Mouse (Mus musculus): ENCODE measurements around the gene Itga10. TPM values are rescaled to one million over a fixed set of nuclear protein-coding genes. Genes with fewer than 3 reads are reported as not detected.

Itga10 gene
- polyA plus RNA-seq, 1 experiment from 2014 or later: 1.1 TPM

- Histone ChIP-seq H3K27me3 (ENCODE audit: control insufficient read depth, insufficient read depth, low read length) (no peaks in the 10 kb centered on the region), H3K4me2 (replicated peaks; ENCODE audit: low read depth, low read length) (peak overlapping the region; percentile 70), H3K9me3 (ENCODE audit: control insufficient read depth, low read length) (no peaks in the 10 kb centered on the region), H3K27ac (ENCODE audit: low read depth, low read length) (peak overlapping the region; percentile 81), H3K4me1 (ENCODE audit: control insufficient read depth, insufficient read depth, low read length) (peaks cover 23% of the 10 kb centered on the region), H3K36me3 (ENCODE audit: control insufficient read depth, insufficient read depth, low read length) (peaks cover 22% of the 10 kb centered on the region), H3K4me3 (ENCODE audit: low read length) (peak overlapping the region; percentile 78), H3K9ac (ENCODE audit: low read depth, low read length) (peak overlapping the region; percentile 87)
- ATAC-seq (ENCODE audit: low FRiP score, low TSS enrichment): peak; percentile 93
- under 1% methylated on average over 75 of the region's 85 CpGs for WGBS
Observed at GRCm38 (mm10) chr3:96696766-96697732, 51.7 kb downstream of the Itga10 start.

- Histone ChIP-seq H3K9me3 (ENCODE audit: control insufficient read depth, low read length) (no peaks in the 10 kb centered on the region), H3K27me3 (ENCODE audit: control insufficient read depth, insufficient read depth, low read length) (no peaks in the 10 kb centered on the region), H3K36me3 (ENCODE audit: control insufficient read depth, insufficient read depth, low read length) (peaks cover 39% of the 10 kb centered on the region), H3K4me1 (ENCODE audit: control insufficient read depth, insufficient read depth, low read length) (peaks cover 23% of the 10 kb centered on the region), H3K4me3 (ENCODE audit: low read length) (no peak overlapping the region), H3K27ac (ENCODE audit: low read depth, low read length) (no peak overlapping the region), H3K9ac (ENCODE audit: low read depth, low read length) (peak overlapping the region; percentile 24; the same call in 1 of the 2 replicates), H3K4me2 (replicated peaks; ENCODE audit: low read depth, low read length) (peak overlapping the region; percentile 9; the same call in 1 of the 2 replicates)
- no peak for ATAC-seq (ENCODE audit: low FRiP score, low TSS enrichment)
- 32% methylated on average over 19 of the region's 19 CpGs for WGBS
Observed at GRCm38 (mm10) chr3:96698993-96699690, 53.8 kb downstream of the Itga10 start.

- H3K4me1 ChIP-seq (ENCODE audit: control insufficient read depth, insufficient read depth, low read length): peaks cover 22% of the 10 kb centered on the region
- WGBS: 65% methylated on average over 7 of the region's 7 CpGs
- no peak overlapping the region for H3K27ac ChIP-seq (ENCODE audit: low read depth, low read length)
- no peak overlapping the region for H3K4me2 ChIP-seq (replicated peaks; ENCODE audit: low read depth, low read length)
- H3K27me3 ChIP-seq (ENCODE audit: control insufficient read depth, insufficient read depth, low read length): no peaks in the 10 kb centered on the region
- no peak overlapping the region for H3K9ac ChIP-seq (ENCODE audit: low read depth, low read length)
- no peaks in the 10 kb centered on the region for H3K9me3 ChIP-seq (ENCODE audit: control insufficient read depth, low read length)
- peaks cover 50% of the 10 kb centered on the region for H3K36me3 ChIP-seq (ENCODE audit: control insufficient read depth, insufficient read depth, low read length)
- ATAC-seq (ENCODE audit: low FRiP score, low TSS enrichment): no peak
- no peak overlapping the region for H3K4me3 ChIP-seq (ENCODE audit: low read length)
Observed at GRCm38 (mm10) chr3:96700376-96700775, 55.0 kb downstream of the Itga10 start.

GRCm38 (mm10) chr3:96701003-96701402, 55.6 kb downstream of the Itga10 start:
- Histone ChIP-seq H3K4me1 (ENCODE audit: control insufficient read depth, insufficient read depth, low read length) (peaks cover 15% of the 10 kb centered on the region), H3K36me3 (ENCODE audit: control insufficient read depth, insufficient read depth, low read length) (peaks cover 56% of the 10 kb centered on the region), H3K4me2 (replicated peaks; ENCODE audit: low read depth, low read length) (no peak overlapping the region), H3K27ac (ENCODE audit: low read depth, low read length) (no peak overlapping the region), H3K27me3 (ENCODE audit: control insufficient read depth, insufficient read depth, low read length) (no peaks in the 10 kb centered on the region), H3K9me3 (ENCODE audit: control insufficient read depth, low read length) (no peaks in the 10 kb centered on the region), H3K9ac (ENCODE audit: low read depth, low read length) (no peak overlapping the region), H3K4me3 (ENCODE audit: low read length) (no peak overlapping the region)
- WGBS: 84% methylated on average over 4 of the region's 4 CpGs
- ATAC-seq (ENCODE audit: low FRiP score, low TSS enrichment): no peak

GRCm38 (mm10) chr3:96704778-96705177, 59.4 kb downstream of the Itga10 start:
- no peak overlapping the region for H3K9ac ChIP-seq (ENCODE audit: low read depth, low read length)
- no peaks in the 10 kb centered on the region for H3K9me3 ChIP-seq (ENCODE audit: control insufficient read depth, low read length)
- no peak overlapping the region for H3K4me2 ChIP-seq (replicated peaks; ENCODE audit: low read depth, low read length)
- no peak for ATAC-seq (ENCODE audit: low FRiP score, low TSS enrichment)
- no peaks in the 10 kb centered on the region; the same call in 1 of the 2 replicates for H3K27me3 ChIP-seq (ENCODE audit: control insufficient read depth, insufficient read depth, low read length)
- peaks cover 58% of the 10 kb centered on the region for H3K36me3 ChIP-seq (ENCODE audit: control insufficient read depth, insufficient read depth, low read length)
- H3K4me3 ChIP-seq (ENCODE audit: low read length): no peak overlapping the region
- WGBS: 68% methylated on average over 11 of the region's 11 CpGs
- no peaks in the 10 kb centered on the region for H3K4me1 ChIP-seq (ENCODE audit: control insufficient read depth, insufficient read depth, low read length)
- no peak overlapping the region for H3K27ac ChIP-seq (ENCODE audit: low read depth, low read length)

GRCm38 (mm10) chr3:96706217-96706616, 60.8 kb downstream of the Itga10 start:
- H3K9me3 ChIP-seq (ENCODE audit: control insufficient read depth, low read length): no peaks in the 10 kb centered on the region
- ATAC-seq (ENCODE audit: low FRiP score, low TSS enrichment): no peak
- WGBS: 88% methylated on average over 11 of the region's 11 CpGs
- H3K36me3 ChIP-seq (ENCODE audit: control insufficient read depth, insufficient read depth, low read length): peaks cover 56% of the 10 kb centered on the region
- no peak overlapping the region for H3K4me3 ChIP-seq (ENCODE audit: low read length)
- no peaks in the 10 kb centered on the region; the same call in 1 of the 2 replicates for H3K27me3 ChIP-seq (ENCODE audit: control insufficient read depth, insufficient read depth, low read length)
- H3K4me1 ChIP-seq (ENCODE audit: control insufficient read depth, insufficient read depth, low read length): no peaks in the 10 kb centered on the region
- H3K4me2 ChIP-seq (replicated peaks; ENCODE audit: low read depth, low read length): no peak overlapping the region
- H3K9ac ChIP-seq (ENCODE audit: low read depth, low read length): no peak overlapping the region
- H3K27ac ChIP-seq (ENCODE audit: low read depth, low read length): no peak overlapping the region

GRCm38 (mm10) chr3:96706984-96707383, 61.6 kb downstream of the Itga10 start:
- Histone ChIP-seq H3K4me2 (replicated peaks; ENCODE audit: low read depth, low read length) (no peak overlapping the region), H3K27ac (ENCODE audit: low read depth, low read length) (no peak overlapping the region), H3K27me3 (ENCODE audit: control insufficient read depth, insufficient read depth, low read length) (no peaks in the 10 kb centered on the region; the same call in 1 of the 2 replicates), H3K4me1 (ENCODE audit: control insufficient read depth, insufficient read depth, low read length) (no peaks in the 10 kb centered on the region), H3K4me3 (ENCODE audit: low read length) (no peak overlapping the region), H3K9me3 (ENCODE audit: control insufficient read depth, low read length) (no peaks in the 10 kb centered on the region), H3K36me3 (ENCODE audit: control insufficient read depth, insufficient read depth, low read length) (peaks cover 56% of the 10 kb centered on the region), H3K9ac (ENCODE audit: low read depth, low read length) (no peak overlapping the region)
- ATAC-seq (ENCODE audit: low FRiP score, low TSS enrichment): no peak
- WGBS: 78% methylated on average over 7 of the region's 7 CpGs

GRCm38 (mm10) chr3:96707903-96708683, 62.7 kb downstream of the Itga10 start, which contains the start of gene Nudt17:
Gene Nudt17, minus strand, starts transcription at chr3:96708562.
- peak within 1 kb of the TSS; percentile 54 for H3K4me3 ChIP-seq (ENCODE audit: low read length)
- H3K4me1 ChIP-seq (ENCODE audit: control insufficient read depth, insufficient read depth, low read length): no peaks in the 10 kb centered on the region
- peak; percentile 87 for ATAC-seq (ENCODE audit: low FRiP score, low TSS enrichment)
- H3K36me3 ChIP-seq (ENCODE audit: control insufficient read depth, insufficient read depth, low read length): peaks cover 49% of the 10 kb centered on the region
- H3K9ac ChIP-seq (ENCODE audit: low read depth, low read length): peak within 1 kb of the TSS; percentile 72
- peak within 1 kb of the TSS; percentile 96 for H3K4me2 ChIP-seq (replicated peaks; ENCODE audit: low read depth, low read length)
- no peaks in the 10 kb centered on the region for H3K9me3 ChIP-seq (ENCODE audit: control insufficient read depth, low read length)
- H3K27ac ChIP-seq (ENCODE audit: low read depth, low read length): no peak within 1 kb of the TSS
- WGBS: 4% methylated on average over 42 of the region's 42 CpGs
- no peaks in the 10 kb centered on the region; the same call in 1 of the 2 replicates for H3K27me3 ChIP-seq (ENCODE audit: control insufficient read depth, insufficient read depth, low read length)

All from kidney, embryonic 14.5 days (tissue).